Mouse (Mus musculus): ENCODE results near the gene Nhlrc1. TPM values are rescaled to one million over a fixed set of nuclear protein-coding genes. Genes with fewer than 3 reads are reported as not detected.

Gene Nhlrc1
- total and polyA plus RNA-seq, 3 experiments = not detected

GRCm38 (mm10) chr13:47043030-47043680 lies 28.5 kb upstream of the Nhlrc1 start, which contains the start of gene Kdm1b (continued):
- TF ChIP-seq USF2 (IDR thresholded peaks at IDR 0.05; ENCODE audit: borderline replicate concordance in 1 of 2, insufficient read depth in 1 of 2, low read depth in 1 of 2, low read length in 2 of 2) (no peak), MAZ (IDR thresholded peaks at IDR 0.05; ENCODE audit: low read depth, low read length) (peak; percentile 67; the same call in 1 of the 2 replicates), RCOR1 (IDR thresholded peaks at IDR 0.05; ENCODE audit: low read depth, low read length) (no peak), ZNF384 (IDR thresholded peaks at IDR 0.05; ENCODE audit: low read depth, low read length) (no peak), GABPA (IDR thresholded peaks at IDR 0.05; ENCODE audit: low read depth, low read length) (no peak), ZC3H11A (IDR thresholded peaks at IDR 0.05; ENCODE audit: low read depth, low read length) (no peak), ELF1 (IDR thresholded peaks at IDR 0.05; ENCODE audit: low read depth, low read length) (peak; percentile 57; the same call in 1 of the 2 replicates), GATA1 (IDR thresholded peaks at IDR 0.05; ENCODE audit: low read depth, low read length) (no peak), ETS1 (IDR thresholded peaks at IDR 0.05; ENCODE audit: low read depth, low read length) (0 out of 2 replicates have a peak, but pooled peaks have one; percentile 14), TAL1 (IDR thresholded peaks at IDR 0.05; ENCODE audit: low read length) (no peak), USF1 (IDR thresholded peaks at IDR 0.05; ENCODE audit: low read depth, low read length) (no peak), MYB (IDR thresholded peaks at IDR 0.05; ENCODE audit: low read depth, low read length) (no peak), TBP (IDR thresholded peaks at IDR 0.05; ENCODE audit: low read depth, low read length) (peak; percentile 58; the same call in 1 of the 2 replicates)

- TF ChIP-seq ZNF384 (IDR thresholded peaks at IDR 0.05; ENCODE audit: low read depth, low read length) = peak; percentile 84
- peak; percentile 53 for TF ChIP-seq SMC3 (IDR thresholded peaks at IDR 0.05; ENCODE audit: low read depth, low read length)
- no peak for TF ChIP-seq JUND (IDR thresholded peaks at IDR 0.05; ENCODE audit: low read depth, low read length)
- TF ChIP-seq ZC3H11A (IDR thresholded peaks at IDR 0.05; ENCODE audit: low read depth, low read length) = peak; percentile 30; the same call in 1 of the 2 replicates
- no peak for TF ChIP-seq KAT2A (conservative IDR thresholded peaks at IDR 0.05; ENCODE audit: low read depth, low read length)
- no peak for TF ChIP-seq E2F4 (IDR thresholded peaks at IDR 0.05; ENCODE audit: borderline replicate concordance, low read depth, low read length)
- TF ChIP-seq CTCF (IDR thresholded peaks at IDR 0.05 in 2 of 3, conservative IDR thresholded peaks at IDR 0.05 in 1 of 3; ENCODE audit: control insufficient read depth in 1 of 3, insufficient read depth in 1 of 3, low read depth in 2 of 3, low read length in 3 of 3, poor library complexity in 1 of 3, severe bottlenecking in 1 of 3) = peak in 2 of 3 experiments; percentile 27 to 56; a peak in 4 of 6 replicates
- peak; percentile 59 for TF ChIP-seq RAD21 (IDR thresholded peaks at IDR 0.05; ENCODE audit: low read depth, low read length)
- no peak for TF ChIP-seq GABPA (IDR thresholded peaks at IDR 0.05; ENCODE audit: low read depth, low read length)
- Histone ChIP-seq H3K36me3 (ENCODE audit: control insufficient read depth in 1 of 2, insufficient read depth in 2 of 2, low read length in 2 of 2) (no peaks in the 10 kb centered on the region), H3K4me1 (ENCODE audit: control insufficient read depth in 1 of 2, insufficient read depth in 2 of 2, low read length in 2 of 2) (peaks cover 0 to 5% of the 10 kb centered on the region in 2 experiments; a peak in 2 of 4 replicates), H3K27ac (ENCODE audit: control insufficient read depth, low read depth, low read length) (no peak overlapping the region), H3K79me2 (ENCODE audit: control insufficient read depth, insufficient read depth, low read length, poor library complexity) (peaks cover 3% of the 10 kb centered on the region), H3K27me3 (ENCODE audit: control insufficient read depth in 1 of 2, insufficient read depth in 2 of 2, low read length in 2 of 2) (no peaks in the 10 kb centered on the region), H3K4me3 (ENCODE audit: control insufficient read depth in 1 of 2, insufficient read depth in 1 of 2, low read depth in 2 of 2, low read length in 2 of 2) (peak overlapping the region; percentile 89 to 92), H3K9ac (ENCODE audit: control insufficient read depth, low read depth, low read length, poor library complexity, severe bottlenecking) (peak overlapping the region; percentile 74), H3K9me3 (replicated peaks; ENCODE audit: insufficient read depth, low read length) (no peaks in the 10 kb centered on the region)
- DNase-seq (ENCODE audit: low read depth, low spot score) = peak; percentile 59
These were observed 27.5 kb upstream of the Nhlrc1 start for GRCm38 (mm10) chr13:47042024-47042633.

Data from MEL (cell line).